Mouse (Mus musculus): ENCODE results near the gene Gstp1.
"Not testable (repeated sequence)": the region's sequence is repeated elsewhere in the genome, so short reads cannot be mapped to it uniquely, and the experiment has no call there.

DNA sequence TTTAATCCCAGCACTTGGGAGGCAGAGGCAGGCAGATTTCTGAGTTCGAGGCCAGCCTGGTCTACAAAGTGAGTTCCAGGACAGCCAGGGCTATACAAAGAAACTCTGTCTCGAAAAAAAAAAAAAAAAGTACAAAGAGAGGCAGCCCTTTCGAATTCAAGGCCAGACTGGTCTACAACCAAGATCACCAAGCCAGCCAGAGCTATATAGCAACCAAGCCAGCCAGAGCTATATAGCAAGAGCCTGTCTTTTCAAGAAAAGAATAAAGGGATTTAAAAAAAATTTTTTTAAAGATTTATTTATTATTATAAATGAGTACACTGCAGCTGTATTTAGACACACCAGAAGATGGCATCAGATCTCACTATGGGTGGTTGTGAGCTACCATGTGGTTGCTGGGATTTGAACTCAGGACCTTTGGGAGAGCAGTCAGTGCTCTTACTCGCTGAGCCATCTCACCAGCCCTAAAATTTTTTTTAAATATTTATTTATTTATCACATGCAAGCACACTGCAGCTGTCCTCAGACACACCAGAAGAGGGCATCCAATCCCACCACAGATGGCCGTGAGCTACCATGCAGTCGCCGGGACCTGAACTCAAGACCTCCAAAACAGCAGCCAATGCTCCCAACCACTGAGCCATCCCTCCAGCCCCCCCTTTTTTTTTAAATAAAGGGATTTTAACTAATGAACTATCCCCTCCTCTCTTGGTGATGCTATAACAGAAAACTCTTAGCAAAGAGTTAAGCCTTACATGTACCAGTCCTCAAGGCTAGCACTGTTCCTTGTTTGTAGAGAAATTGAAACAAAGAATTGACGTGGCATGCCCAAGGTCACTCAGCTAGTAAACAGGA lies 22.5 kb upstream of the Gstp1 start:
- not testable (repeated sequence) for TF ChIP-seq CTCF, EP300 (IDR thresholded peaks at IDR 0.05; ENCODE audit: low read depth)

Data from heart, postnatal 0 days (tissue).